Mouse (Mus musculus): ENCODE measurements around the gene Ppp2r5b.
A peak's percentile ranks its signal among the peaks of the same experiment; 100 is the strongest.

Ppp2r5b gene

DNA sequence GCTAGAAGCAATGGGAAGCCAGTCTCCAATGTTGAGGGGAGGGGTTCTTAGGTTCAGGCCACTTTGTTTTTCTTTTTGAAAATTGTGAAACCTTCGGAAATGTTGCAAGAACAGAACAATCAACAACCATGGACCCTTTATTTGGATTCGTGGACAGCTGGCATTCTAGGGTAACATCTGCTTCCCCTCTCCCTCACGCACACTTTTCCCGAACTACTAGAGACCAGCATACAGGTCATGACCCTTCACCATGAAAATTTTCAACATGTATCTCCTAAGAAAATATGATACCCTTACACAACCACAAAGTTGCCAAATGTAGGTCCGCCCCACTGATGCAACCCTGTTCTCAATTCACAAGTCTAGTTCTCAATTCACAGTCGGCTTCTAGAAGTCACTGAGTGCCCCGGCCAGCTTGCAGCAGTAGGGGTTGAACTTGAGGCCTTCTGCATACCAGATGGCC is 33.0 kb upstream of the Ppp2r5b start:
- no peak for DNase-seq

DNA sequence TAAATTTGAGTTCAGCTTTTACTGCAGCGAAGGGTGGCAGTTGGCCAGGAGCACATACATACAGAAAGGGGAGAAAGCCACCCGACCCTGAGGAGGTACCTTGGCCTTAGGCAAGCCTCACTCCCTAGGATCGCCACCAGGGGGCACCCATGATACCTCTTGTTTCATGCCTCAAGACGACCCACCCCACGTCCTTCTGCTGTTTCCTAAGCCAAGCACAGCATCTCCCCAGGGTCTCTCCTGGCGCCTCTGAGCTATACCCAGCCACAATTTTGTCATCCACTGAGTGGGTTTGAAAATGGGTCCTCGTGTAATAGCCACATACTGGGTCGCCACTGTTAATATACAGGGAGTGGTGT is 32.5 kb upstream of the Ppp2r5b start:
- peak; percentile 90 to 92 for DNase-seq

DNA sequence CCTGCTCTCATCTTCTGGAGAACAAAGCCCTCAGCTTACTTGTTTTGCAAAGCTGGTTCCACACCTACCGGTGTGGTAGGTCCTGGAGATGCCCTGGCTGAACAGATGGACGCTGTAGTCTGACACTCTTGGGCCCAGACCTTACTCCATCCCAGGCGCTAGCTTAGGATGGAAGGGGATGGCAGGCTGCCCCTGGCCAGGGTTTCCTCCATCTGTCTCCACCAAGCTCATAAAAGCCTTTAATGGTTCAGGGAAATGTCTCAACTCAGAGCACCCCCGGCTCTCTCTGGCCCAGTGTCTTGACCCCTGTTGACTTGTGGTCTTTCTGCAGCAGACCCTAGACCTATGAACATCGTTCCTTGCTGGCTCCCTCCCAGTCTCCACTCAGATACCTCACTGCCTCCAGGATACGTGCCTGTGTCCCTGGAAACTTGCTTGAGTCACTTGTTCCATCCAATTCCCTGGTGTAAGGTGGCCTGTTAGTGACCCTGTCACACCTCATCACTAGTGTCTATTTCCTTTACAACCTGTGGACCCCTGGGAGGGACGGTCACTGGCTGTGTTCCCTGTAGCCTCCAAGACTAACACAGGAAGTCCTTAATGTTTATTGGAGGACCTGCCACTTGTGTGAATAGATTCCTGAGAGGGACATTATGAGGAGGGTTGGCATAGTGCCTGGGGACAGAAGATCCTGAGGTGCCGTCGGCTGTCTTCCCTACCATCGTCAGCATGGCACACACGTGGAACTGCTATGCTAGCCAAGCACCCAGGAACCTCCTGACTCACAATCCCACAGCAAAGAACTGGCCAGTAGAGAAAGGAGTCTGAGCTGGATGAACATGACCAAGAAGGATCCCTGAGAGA is 31.9 kb upstream of the Ppp2r5b start:
- DNase-seq = peak; percentile 59 to 65

DNA sequence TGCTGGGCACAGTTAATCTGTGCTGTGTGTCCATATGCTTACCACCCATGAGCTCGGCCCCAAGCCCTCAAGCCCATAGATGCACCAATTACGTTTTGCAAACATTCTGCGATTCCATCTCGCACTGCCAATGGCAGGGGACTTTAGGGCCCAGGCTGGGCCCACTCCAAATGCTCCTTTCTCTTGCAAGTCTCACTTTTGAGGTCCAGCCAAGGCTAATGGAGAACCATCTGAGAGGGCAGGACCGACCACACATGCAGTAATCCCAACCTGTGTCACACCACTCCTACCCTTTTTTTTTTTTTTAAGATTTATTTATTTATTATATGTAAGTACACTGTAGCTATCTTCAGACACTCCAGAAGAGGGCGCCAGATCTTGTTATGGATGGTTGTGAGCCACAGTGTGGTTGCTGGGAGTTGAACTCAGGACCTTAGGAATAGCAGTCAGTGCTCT is 30.1 kb upstream of the Ppp2r5b start:
- no peak for DNase-seq

DNA sequence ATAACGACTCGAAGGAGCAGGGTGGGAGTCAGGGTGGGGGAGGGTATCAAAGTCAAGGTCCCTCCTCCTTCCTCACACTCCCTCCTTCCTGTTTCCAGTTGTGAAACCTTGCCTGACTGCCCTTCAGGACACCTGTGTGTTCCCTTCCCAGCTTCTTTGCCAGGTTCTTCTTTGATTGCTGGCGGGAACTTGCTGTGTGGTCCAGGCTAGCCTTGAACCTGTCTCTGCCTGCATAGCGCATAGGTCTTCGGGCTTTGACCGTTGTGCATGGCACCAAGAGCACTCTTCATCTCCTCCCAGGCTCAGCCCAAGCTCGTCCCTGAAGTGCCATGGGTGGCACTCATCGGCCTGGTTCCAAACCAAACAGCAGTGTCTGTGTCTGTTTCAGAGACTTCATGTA is 29.3 kb upstream of the Ppp2r5b start:
- DNase-seq = no peak

DNA sequence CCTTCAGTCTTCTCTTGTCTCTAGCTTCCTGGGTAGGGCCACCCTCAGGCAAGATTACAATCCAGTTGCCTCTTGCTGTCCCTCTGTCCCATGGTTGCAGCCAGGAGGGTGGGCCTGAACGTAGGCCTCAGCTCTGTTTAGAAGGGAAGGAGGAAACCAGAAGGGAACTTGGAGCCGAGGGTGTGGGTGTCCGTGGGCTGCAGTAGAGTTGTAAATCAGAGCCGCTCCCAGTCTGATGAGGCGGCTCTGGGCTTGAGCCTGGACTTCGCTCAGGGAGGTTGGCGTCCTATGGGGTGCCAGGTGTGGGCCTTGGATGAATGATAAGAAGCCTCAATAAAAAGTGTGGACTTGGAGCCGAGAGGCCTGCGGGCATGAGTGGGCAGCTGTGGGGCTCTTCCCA is 28.5 kb upstream of the Ppp2r5b start:
- DNase-seq = peak; percentile 49 to 77

DNA sequence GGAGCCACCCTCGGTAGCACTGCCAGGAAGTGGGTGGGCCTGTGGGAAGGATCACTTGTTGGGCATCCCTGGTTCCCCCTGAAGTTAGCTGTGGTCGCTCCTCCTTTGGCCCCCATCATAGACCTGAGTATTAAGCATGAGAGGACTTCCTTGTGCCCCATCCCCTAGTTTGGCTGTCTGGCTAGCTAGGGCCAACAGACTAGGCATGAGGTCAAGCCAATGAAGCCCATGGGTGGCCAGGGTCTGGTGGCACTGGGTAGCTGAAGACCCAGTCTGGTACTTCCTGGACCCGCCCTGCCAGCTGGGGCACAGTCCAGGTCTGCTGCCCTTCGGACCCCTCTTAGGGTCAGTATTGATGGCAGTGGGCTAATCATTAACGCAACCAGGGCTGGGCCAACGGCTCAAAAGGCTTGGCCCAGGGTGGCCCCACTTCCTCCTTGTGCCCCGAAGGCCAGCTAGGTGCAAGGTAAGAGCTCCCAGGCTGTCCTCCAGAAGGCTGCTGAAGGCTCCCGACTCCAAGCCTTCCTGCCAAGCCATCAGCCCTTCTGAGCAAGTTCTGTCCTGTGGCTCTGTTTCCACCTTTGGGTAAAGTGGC is 27.3 kb upstream of the Ppp2r5b start:
- peak; percentile 83 to 94 for DNase-seq

DNA sequence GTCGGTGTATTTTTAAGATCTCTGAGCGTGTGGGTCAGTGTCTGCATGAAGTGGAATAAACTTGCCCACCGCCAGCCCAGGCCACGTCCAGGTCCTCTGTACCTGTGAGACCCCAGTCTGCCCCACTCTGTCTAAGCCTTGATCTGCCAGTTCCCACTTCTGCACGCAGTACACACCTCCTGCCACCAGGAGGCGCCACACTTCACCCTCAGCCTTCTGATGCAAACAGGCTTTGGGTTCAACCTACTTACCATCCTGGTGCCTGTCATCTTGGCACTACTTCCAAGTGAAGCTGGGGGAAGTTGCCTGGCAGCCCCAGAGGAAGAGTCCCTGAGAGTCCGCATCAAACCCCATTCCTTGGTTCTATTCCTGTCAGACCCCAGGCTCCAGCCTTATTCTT is 26.6 kb upstream of the Ppp2r5b start:
- peak; percentile 79 to 81 for DNase-seq

DNA sequence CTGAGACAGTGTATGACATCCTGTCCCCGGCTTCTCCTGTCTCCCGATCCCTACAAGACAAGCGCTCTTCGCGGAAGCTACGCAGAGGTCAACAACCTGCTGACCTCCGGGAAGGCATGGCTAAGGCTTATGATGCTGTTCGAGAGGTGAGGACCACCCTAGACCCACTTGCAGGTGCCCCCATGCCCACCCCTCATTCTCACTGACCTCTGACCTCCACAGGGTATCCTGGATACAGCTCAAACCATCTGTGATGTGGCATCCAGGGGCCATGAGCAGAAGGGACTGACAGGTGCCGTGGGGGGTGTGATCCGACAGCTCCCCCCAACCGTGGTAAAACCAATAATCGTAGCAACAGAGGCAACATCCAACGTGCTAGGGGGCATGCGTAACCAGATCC is 25.7 kb upstream of the Ppp2r5b start:
- peak in 1 of 2 experiments; percentile 41 for DNase-seq

DNA sequence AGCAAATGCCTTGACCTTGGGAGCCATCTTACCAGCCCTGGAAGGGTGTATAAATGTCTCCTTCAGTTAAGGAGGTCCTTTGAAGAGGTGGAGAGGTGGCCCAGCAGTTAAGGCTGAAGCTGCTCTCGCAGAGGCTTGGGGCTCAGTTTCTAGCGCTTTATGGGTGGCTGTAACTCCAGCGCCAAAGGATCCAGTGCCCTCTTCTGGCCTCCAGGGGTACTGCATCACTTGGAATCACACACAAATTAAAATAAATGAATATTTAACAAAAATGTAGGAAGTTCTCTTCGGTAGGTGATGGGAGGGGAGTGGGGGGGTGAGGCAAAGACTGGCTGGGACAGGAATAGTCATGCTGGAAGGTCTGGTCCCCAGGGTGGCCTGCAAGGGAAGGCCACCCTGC is 25.3 kb upstream of the Ppp2r5b start:
- peak in 1 of 2 experiments; percentile 39 for DNase-seq

DNA sequence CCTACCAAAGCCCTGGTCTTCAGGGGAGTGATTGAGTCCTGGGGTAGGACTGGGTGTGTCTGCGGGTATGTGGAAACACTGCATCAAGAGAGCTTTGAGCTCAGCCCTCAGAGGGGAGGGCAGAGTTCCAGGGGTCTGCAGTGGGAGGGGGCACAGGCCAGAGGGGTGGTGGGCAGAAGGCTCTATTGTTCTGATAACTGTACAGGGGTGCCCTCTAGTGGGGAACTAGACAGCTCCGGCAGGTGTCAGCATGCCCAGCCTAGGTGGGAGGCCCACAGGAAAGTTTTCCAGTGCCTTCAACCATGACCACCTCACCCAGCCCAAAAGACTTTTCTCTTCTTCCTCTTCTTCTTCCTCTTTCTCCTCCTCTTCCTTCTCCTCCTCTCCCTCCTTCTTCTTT is 24.8 kb upstream of the Ppp2r5b start:
- peak; percentile 57 to 68 for DNase-seq

DNA sequence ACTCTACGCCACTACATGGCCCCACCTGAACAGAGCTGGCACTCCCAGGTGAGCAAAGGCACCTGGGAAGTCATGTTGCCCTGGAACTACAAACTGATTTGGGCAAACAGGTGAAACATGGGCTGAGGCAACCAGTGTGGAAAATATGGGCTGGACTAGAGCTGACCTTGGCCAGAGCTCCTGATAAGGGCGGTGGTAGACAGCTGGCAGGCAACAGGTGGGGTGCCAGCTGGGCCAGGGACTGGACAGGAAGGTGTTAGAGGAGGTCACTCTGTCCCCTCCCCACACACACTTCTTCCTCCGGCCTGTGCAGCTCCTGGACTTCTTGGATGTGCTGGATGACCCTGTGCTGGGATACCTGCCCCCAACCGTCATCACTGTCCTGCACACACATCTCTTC is 17.3 kb upstream of the Ppp2r5b start:
- no peak for DNase-seq

DNA sequence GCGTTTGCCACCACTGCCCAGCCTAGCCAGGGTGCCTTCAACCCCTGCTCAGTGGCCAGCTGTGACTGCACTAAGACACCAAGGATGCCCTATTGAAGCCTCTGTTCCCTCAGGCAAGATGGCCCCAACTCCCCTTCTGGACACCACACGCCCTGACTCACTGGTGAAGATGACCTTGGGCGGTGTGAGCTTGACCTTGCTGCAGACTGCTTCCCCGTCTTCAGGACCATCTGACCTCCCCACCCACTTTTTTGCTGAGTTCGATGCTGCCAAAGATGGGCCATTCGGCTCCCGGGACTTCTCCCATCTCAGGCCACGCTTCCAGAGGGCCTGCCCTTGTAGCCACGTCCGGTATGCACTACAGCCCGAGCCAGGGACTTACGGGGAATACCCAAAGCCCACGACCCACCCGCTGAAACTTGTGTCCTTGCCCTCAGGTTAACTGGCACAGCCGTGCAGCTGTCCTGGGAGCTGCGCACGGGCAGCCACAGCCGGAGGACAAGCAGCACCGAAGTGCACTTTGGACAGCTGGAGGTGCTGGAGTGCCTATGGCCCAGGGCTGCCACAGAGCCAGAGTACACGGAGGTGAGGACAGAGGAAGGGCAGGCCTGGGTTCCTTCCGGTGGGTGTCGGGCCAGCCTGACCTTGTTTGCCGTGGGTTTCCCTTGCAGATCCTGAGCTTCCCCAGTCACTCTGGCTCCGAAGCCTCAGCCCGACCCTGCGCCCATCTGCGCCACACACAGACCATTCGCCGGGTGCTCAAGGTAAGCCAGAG is 12.0 kb upstream of the Ppp2r5b start:
- no peak for DNase-seq

DNA sequence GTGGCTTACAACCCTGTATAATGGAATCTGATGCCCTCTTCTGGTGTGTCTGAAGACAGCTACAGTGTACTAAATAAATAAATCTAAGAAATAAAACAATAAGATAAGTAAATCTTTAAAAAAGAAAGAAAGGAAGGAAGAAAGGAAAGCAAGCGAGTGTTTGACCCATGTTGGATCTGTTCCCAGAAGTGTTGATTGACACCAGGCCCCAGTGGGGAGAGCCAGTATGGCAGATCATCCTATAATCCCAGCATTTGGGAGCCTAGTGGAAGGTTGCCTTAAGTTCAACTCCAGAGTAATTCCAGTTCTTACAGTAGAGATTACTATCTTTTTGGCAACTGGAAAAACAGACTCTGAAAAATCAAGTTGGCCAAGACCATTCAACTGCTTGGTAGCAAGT is 10.1 kb upstream of the Ppp2r5b start:
- no peak for DNase-seq

DNA sequence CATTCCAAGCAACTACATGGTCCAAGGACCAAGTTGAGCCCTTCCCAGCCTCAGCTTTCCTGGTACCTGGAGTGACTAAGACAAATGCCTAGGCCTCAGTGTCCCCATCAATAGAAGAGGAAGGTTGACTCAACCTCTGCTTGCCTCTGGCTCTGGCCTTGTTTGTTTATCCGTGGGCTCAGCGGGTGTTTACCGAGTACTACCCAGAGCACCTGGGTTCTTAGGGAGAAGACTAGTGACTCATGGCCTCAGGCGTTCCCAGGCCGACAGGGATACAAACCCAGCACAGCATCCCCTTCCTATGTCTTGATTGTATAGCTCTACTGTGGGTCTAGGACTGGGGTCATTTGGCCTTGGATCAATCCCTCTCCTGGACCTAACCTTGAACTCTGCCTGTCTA is 7.6 kb upstream of the Ppp2r5b start:
- DNase-seq = peak in 1 of 2 experiments; percentile 24

DNA sequence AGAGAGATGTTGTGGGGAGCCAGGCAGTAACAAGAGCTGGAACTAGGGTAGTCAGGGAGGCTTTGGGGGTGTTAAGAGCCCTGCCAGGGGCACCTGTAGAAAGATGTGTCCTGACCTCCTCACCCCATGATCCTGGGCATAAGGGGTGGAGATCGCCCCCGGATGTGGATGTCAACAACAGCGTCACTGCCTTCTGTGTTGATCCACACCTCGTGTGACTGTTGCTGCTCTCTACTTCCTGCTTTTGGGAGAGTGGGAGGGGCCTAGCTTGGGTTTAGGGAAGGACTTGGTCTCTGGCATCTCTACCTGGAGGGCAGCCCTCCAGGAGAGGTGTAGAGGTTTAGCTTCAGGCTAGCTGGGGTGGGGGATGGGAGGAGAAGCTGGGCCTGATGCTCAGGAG is 6.6 kb upstream of the Ppp2r5b start:
- peak; percentile 57 to 81 for DNase-seq

DNA sequence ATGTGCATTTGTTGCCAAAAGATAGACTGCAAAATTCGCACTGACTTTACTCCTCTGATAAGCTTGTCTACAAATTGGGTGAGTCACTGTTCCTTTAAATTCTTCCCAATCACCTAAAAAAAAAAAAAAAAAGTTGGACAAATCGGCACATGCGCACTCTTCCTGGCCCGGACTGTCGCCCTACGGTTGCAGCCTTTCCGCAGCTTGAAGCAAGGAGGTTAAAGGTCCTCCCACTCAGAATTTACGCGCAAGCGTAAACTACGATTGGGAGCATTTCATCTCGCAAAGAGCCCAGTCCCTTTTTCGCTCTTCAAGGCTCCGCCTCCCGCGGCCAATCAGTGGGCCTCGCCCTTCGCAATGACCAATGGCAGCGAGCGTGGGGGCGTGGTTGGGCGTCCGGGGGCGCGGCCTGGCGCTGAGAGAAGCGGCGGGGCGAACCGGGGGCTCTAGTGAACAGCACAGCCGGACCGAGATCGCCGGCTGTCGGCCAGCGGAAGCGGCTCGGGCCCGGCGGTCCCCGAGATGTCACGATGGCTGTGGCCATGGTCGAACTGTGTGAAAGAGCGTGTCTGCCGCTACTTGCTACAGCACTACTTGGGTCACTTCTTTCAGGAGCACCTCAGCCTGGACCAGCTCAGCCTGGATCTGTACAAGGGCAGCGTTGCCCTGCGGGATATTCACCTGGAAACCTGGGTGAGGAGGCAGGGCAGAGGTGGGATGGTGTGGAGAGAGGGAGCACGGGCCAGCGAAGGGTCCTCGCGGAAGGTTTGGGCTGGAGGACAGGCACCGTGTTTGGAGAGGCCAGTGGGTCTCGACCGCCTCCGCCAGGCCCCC is 5.8 kb upstream of the Ppp2r5b start, which contains the start of gene Atg2a:
Gene Atg2a, plus strand, starts transcription at position 395 of the 834 bp plus-strand sequence.
- DNase-seq = peak; percentile 99 to 100

DNA sequence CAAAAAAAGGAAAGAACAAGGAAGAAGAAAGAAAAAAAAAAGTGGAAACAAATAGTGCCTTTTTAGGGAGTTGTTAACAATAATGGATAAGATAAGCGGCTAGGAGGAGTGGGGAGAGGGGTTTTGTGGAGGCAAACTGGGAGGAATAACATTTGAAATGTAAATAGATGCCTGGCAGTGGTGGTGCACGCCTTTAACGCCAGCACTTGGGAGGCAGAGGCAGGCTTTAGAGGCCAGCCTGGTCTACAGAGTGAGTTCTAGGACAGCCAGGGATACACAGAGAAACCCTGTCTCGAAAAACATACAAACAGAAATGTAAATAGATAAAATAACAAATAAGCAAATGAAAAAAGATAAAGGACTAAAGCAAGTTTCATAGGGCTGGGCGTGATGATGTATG is 5.1 kb upstream of the Ppp2r5b start:
- no peak for DNase-seq

DNA sequence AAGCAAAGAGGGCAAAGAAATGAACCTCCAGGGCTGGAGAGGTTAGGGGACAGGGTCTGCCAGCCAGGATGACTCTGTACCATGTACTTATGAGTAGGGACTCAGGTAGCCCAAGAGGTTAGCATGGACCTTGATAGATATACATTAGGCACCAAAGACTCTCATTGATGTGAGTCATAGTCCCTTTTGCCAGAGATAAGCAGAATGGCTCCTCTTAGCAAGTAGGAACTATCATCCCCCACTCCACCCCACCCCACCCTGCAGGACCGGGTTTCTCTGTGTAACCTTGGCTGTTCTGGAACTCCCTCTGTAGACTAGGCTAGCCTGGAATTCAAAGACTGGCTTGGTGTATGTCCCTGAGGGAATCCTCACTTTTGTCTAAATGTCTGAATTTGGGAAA is 4.5 kb upstream of the Ppp2r5b start:
- DNase-seq = no peak

DNA sequence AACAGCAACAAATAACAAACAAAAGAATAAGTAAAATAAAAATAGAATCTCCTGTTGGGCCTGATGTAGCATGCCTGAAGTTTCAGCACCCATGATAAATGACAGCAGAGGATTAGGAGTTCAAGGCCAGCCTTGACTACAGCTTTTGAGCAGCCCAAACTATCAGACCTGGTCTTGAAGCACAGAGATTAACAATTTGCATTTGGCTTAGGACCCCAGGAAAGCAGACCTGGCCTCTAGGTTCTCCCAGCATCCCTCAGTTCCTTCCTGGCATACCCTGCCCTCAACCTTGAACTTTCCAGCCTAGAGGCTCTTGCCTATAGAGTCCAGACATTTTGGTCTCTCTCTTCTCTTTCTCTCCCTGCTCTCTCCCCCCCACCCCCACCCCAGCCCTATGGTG is 3.1 kb upstream of the Ppp2r5b start:
- DNase-seq = no peak

DNA sequence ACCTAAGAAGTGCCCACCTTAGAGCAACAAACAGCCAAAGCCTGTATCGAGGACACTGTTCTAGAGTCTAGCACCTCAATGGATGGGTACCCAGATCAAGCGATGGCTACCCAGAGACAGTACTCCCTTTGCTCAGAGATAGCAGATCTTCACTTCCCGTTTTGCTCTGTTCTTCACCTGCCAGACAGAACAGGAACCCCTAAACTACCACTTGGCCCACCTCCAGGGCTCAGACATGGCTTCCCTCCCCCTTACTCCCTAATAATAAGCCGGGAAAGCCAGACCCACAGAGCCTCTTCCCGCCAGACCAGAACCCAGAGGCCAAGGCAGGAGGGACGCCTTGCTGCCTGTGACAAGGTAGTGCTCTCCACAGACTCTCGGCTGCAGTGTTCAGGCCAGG is 1.2 kb upstream of the Ppp2r5b start:
- DNase-seq = no peak

DNA sequence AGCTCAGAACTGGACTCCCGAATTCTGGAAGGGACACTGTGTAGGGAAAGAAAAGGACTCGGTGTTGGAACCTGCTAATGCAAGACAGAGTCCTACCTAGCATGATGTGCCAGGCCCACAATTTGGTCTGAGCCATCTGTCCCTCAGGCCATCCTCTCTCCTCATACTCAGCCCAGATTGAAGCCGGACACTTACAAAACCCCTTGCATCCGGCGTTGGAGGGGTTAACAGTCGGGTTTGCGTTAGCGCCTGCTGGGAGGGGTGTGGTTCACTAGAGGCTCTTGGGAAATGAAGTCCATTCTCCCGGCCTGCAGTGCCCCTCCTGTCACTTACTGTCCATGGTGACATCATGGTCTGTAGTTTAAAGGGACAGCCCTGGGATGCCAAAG is 375 bp upstream of the Ppp2r5b start:
- DNase-seq = peak; percentile 94 to 96

Data from kidney, postnatal 25 days (tissue).